ENCODE assay signal across 8 mouse cellular contexts in the genomic region with DNA sequence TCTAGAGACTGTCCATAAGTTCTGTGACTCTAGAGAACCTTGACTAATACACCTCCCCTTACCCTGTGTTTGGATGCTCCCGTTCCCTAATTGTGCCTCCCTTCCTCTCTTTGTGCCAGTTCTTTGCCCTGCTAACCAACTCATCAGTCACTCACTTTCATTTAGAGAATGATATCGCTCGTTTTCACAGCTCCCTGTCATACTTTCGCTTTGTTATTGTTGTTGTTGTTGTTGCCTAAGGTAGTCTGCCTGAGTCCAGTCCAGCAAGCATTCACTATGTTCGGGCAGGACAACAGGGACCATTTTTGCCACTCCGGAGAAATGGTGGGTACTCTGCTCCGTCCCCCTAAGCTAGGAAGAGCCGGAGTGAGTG. TPM values are rescaled to one million over a fixed set of nuclear protein-coding genes. Genes with fewer than 3 reads are reported as not detected.
A peak's percentile ranks its signal among the peaks of the same experiment; 100 is the strongest.
DNase-seq lines count a peak whose midpoint lies in the region; ATAC-seq and TF ChIP-seq lines count a peak whose summit lies in the region.
"Had no signal": no experiment of that assay in that cellular context is flagged by ENCODE, and none has a peak within 500 bp of the region (broad histone marks: within the 10 kb centered on the region; RNA-seq: fewer than 3 reads in every experiment).

No protein-coding gene starts in this region.

- peak overlapping the region; percentile 58 for H3K4me3 ChIP-seq in lung, embryonic 16.5 days (ENCODE audit: low read length)
- H3K4me3 ChIP-seq in forebrain, embryonic 12.5 days (replicated peaks), result peak overlapping the region; percentile 25
- H3K4me3 ChIP-seq in limb, embryonic 14.5 days (replicated peaks; ENCODE audit: low read length), result peak overlapping the region; percentile 33
- peak overlapping the region; percentile 43 for H3K4me3 ChIP-seq in stomach, embryonic 15.5 days (replicated peaks)

- no peaks in the 10 kb centered on the region for H3K9me3 ChIP-seq in lung, embryonic 16.5 days (ENCODE audit: control insufficient read depth, low read length)
- H3K9me3 ChIP-seq in forebrain, embryonic 12.5 days, result no peaks in the 10 kb centered on the region
- no peaks in the 10 kb centered on the region for H3K9me3 ChIP-seq in limb, embryonic 14.5 days (ENCODE audit: control insufficient read depth, low read length)
- no peaks in the 10 kb centered on the region for H3K9me3 ChIP-seq in stomach, embryonic 15.5 days

- peak overlapping the region; percentile 53 for H3K9ac ChIP-seq in lung, embryonic 16.5 days (ENCODE audit: low read length)
- H3K9ac ChIP-seq in forebrain, embryonic 12.5 days, result no peak overlapping the region
- H3K9ac ChIP-seq in limb, embryonic 14.5 days (ENCODE audit: low read depth, low read length, severe bottlenecking), result peak overlapping the region; percentile 47
- no peak overlapping the region for H3K9ac ChIP-seq in stomach, embryonic 15.5 days

- ATAC-seq in lung, embryonic 16.5 days (ENCODE audit: low read depth), result no peak
- ATAC-seq in forebrain, embryonic 12.5 days (ENCODE audit: low FRiP score), result no peak
- ATAC-seq in limb, embryonic 14.5 days (ENCODE audit: low FRiP score, low read depth), result no peak
- ATAC-seq in stomach, embryonic 15.5 days (ENCODE audit: insufficient read depth, low FRiP score, low read depth), result no peak
- ATAC-seq in monocyte, adult 5-6 weeks (replicated peaks; ENCODE audit: insufficient number of reproducible peaks, low FRiP score, low TSS enrichment, poor library complexity, severe bottlenecking), result no peak

- no peak overlapping the region for H3K27ac ChIP-seq in lung, embryonic 16.5 days (ENCODE audit: low read length)
- no peak overlapping the region for H3K27ac ChIP-seq in forebrain, embryonic 12.5 days
- no peak overlapping the region for H3K27ac ChIP-seq in limb, embryonic 14.5 days (replicated peaks; ENCODE audit: low read depth, low read length)
- no peak overlapping the region for H3K27ac ChIP-seq in stomach, embryonic 15.5 days

- no peaks in the 10 kb centered on the region for H3K36me3 ChIP-seq in lung, embryonic 16.5 days (ENCODE audit: control insufficient read depth, insufficient read depth, low read length)
- no peaks in the 10 kb centered on the region for H3K36me3 ChIP-seq in forebrain, embryonic 12.5 days (replicated peaks)
- no peaks in the 10 kb centered on the region for H3K36me3 ChIP-seq in limb, embryonic 14.5 days (ENCODE audit: control insufficient read depth, insufficient read depth, low read length)
- H3K36me3 ChIP-seq in stomach, embryonic 15.5 days, result no peaks in the 10 kb centered on the region

- peak overlapping the region; percentile 65 for H3K4me2 ChIP-seq in lung, embryonic 16.5 days (ENCODE audit: low read depth, low read length)
- peak overlapping the region; percentile 39 for H3K4me2 ChIP-seq in forebrain, embryonic 12.5 days
- H3K4me2 ChIP-seq in limb, embryonic 14.5 days (replicated peaks; ENCODE audit: low read depth, low read length, severe bottlenecking), result peak overlapping the region; percentile 45
- peak overlapping the region; percentile 58 for H3K4me2 ChIP-seq in stomach, embryonic 15.5 days

- 50% methylated on average over 8 of the region's 8 CpGs for WGBS in lung, embryonic 16.5 days
- 70% methylated on average over 8 of the region's 8 CpGs for WGBS in forebrain, embryonic 12.5 days
- WGBS in limb, embryonic 14.5 days, result 61% methylated on average over 8 of the region's 8 CpGs
- WGBS in stomach, embryonic 15.5 days, result 58% methylated on average over 8 of the region's 8 CpGs

- no peak for TF ChIP-seq POLR2A in limb, embryonic 14.5 days (IDR thresholded peaks at IDR 0.05; ENCODE audit: borderline replicate concordance, extremely low read depth, insufficient read depth, insufficient read length)

- no peaks in the 10 kb centered on the region for H3K27me3 ChIP-seq in lung, embryonic 16.5 days (ENCODE audit: control insufficient read depth, insufficient read depth, low read depth, low read length)
- H3K27me3 ChIP-seq in forebrain, embryonic 12.5 days, result no peaks in the 10 kb centered on the region
- H3K27me3 ChIP-seq in limb, embryonic 14.5 days (ENCODE audit: control insufficient read depth, insufficient read depth, low read length), result no peaks in the 10 kb centered on the region
- no peaks in the 10 kb centered on the region for H3K27me3 ChIP-seq in stomach, embryonic 15.5 days (replicated peaks)

- H3K4me1 ChIP-seq in lung, embryonic 16.5 days (replicated peaks; ENCODE audit: control insufficient read depth, insufficient read depth, low read length), result no peaks in the 10 kb centered on the region
- H3K4me1 ChIP-seq in forebrain, embryonic 12.5 days, result no peaks in the 10 kb centered on the region
- H3K4me1 ChIP-seq in limb, embryonic 14.5 days (ENCODE audit: control insufficient read depth, insufficient read depth, low read length), result no peaks in the 10 kb centered on the region
- H3K4me1 ChIP-seq in stomach, embryonic 15.5 days, result no peaks in the 10 kb centered on the region

- DNase-seq in lung, postnatal 14 days, result no peak
- DNase-seq in limb, embryonic 14.5 days (ENCODE audit: low spot score), result no peak
- DNase-seq in ovary, postnatal 36 days (ENCODE audit: low spot score), result no peak

RNA-seq across cellular contexts. Expression of gene Ifna13, which starts 3.6 kb away (rescaled TPM):
- polyA plus RNA-seq in lung, embryonic 16.5 days (2015; fragmentation: Nextera tagmentation; extraction: Ambion mirVana), result not detected in 2 replicates
- not detected in 2 replicates for polyA plus RNA-seq in forebrain, embryonic 12.5 days (2016; fragmentation: Nextera tagmentation; extraction: Ambion mirVana)
- polyA plus RNA-seq in limb, embryonic 14.5 days (2012; rRNA removed), result not detected in 2 replicates
- not detected in 2 replicates for polyA plus RNA-seq in limb, embryonic 14.5 days (2014; fragmentation: Nextera tagmentation; extraction: Ambion mirVana)
- polyA plus RNA-seq in stomach, embryonic 15.5 days (2015; fragmentation: Nextera tagmentation; extraction: Ambion mirVana), result not detected in 2 replicates
- not detected in 3 replicates for total RNA-seq in monocyte, adult 5-6 weeks (2017)
- polyA plus RNA-seq: gonadal fat pad, adult 2 months had no signal

RNA-seq across cellular contexts. Expression of gene C87499, which starts 6.5 kb away (rescaled TPM):
- polyA plus RNA-seq in lung, embryonic 16.5 days (2015; fragmentation: Nextera tagmentation; extraction: Ambion mirVana), result not detected in 2 replicates
- polyA plus RNA-seq in forebrain, embryonic 12.5 days (2016; fragmentation: Nextera tagmentation; extraction: Ambion mirVana), result not detected in 2 replicates
- polyA plus RNA-seq in limb, embryonic 14.5 days (2012; rRNA removed), result not detected in 2 replicates
- polyA plus RNA-seq in limb, embryonic 14.5 days (2014; fragmentation: Nextera tagmentation; extraction: Ambion mirVana), result not detected in 2 replicates
- not detected in 2 replicates for polyA plus RNA-seq in stomach, embryonic 15.5 days (2015; fragmentation: Nextera tagmentation; extraction: Ambion mirVana)
- total RNA-seq in monocyte, adult 5-6 weeks (2017), result not detected in 3 replicates
- polyA plus RNA-seq: gonadal fat pad, adult 2 months had no signal

RNA-seq across cellular contexts. Expression of gene Ifna16, which starts 36.0 kb away (rescaled TPM):
- not detected in 2 replicates for polyA plus RNA-seq in lung, embryonic 16.5 days (2015; fragmentation: Nextera tagmentation; extraction: Ambion mirVana)
- not detected in 2 replicates for polyA plus RNA-seq in forebrain, embryonic 12.5 days (2016; fragmentation: Nextera tagmentation; extraction: Ambion mirVana)
- polyA plus RNA-seq in limb, embryonic 14.5 days (2012; rRNA removed), result not detected in 2 replicates
- polyA plus RNA-seq in limb, embryonic 14.5 days (2014; fragmentation: Nextera tagmentation; extraction: Ambion mirVana), result not detected in 2 replicates
- polyA plus RNA-seq in stomach, embryonic 15.5 days (2015; fragmentation: Nextera tagmentation; extraction: Ambion mirVana), result not detected in 2 replicates
- not detected in 3 replicates for total RNA-seq in monocyte, adult 5-6 weeks (2017)
- polyA plus RNA-seq: gonadal fat pad, adult 2 months had no signal

RNA-seq across cellular contexts. Expression of gene Ifna12, which starts 37.5 kb away (rescaled TPM):
- not detected in 2 replicates for polyA plus RNA-seq in lung, embryonic 16.5 days (2015; fragmentation: Nextera tagmentation; extraction: Ambion mirVana)
- not detected in 2 replicates for polyA plus RNA-seq in forebrain, embryonic 12.5 days (2016; fragmentation: Nextera tagmentation; extraction: Ambion mirVana)
- not detected in 2 replicates for polyA plus RNA-seq in limb, embryonic 14.5 days (2012; rRNA removed)
- not detected in 2 replicates for polyA plus RNA-seq in limb, embryonic 14.5 days (2014; fragmentation: Nextera tagmentation; extraction: Ambion mirVana)
- not detected in 2 replicates for polyA plus RNA-seq in stomach, embryonic 15.5 days (2015; fragmentation: Nextera tagmentation; extraction: Ambion mirVana)
- not detected in 3 replicates for total RNA-seq in monocyte, adult 5-6 weeks (2017)
- polyA plus RNA-seq: gonadal fat pad, adult 2 months had no signal

RNA-seq across cellular contexts. Expression of gene Ifna2, which starts 43.0 kb away (rescaled TPM):
- not detected in 2 replicates for polyA plus RNA-seq in lung, embryonic 16.5 days (2015; fragmentation: Nextera tagmentation; extraction: Ambion mirVana)
- polyA plus RNA-seq in forebrain, embryonic 12.5 days (2016; fragmentation: Nextera tagmentation; extraction: Ambion mirVana), result not detected in 2 replicates
- polyA plus RNA-seq in limb, embryonic 14.5 days (2012; rRNA removed), result not detected in 2 replicates
- polyA plus RNA-seq in limb, embryonic 14.5 days (2014; fragmentation: Nextera tagmentation; extraction: Ambion mirVana), result not detected in 2 replicates
- not detected in 2 replicates for polyA plus RNA-seq in stomach, embryonic 15.5 days (2015; fragmentation: Nextera tagmentation; extraction: Ambion mirVana)
- not detected in 3 replicates for total RNA-seq in monocyte, adult 5-6 weeks (2017)
- polyA plus RNA-seq: gonadal fat pad, adult 2 months had no signal

Comparison
In these comparisons a context has a peak if more than half of its experiments do, and no peak if none do; other contexts are left out.
1. H3K9ac ChIP-seq: peak in lung, embryonic 16.5 days (single experiment) and limb, embryonic 14.5 days (single experiment); none in forebrain, embryonic 12.5 days (single experiment) and stomach, embryonic 15.5 days (single experiment).
2. Peak in every context shown above with its lines, with median percentiles within 50 percentile points of each other: H3K4me2 ChIP-seq and H3K4me3 ChIP-seq.